ENCODE assay signal across 15 mouse cellular contexts in genomic region chr17:7382711-7383110, GRCm38 (mm10). TPM values are rescaled to one million over a fixed set of nuclear protein-coding genes. Genes with fewer than 3 reads are reported as not detected.
"Had no signal": no experiment of that assay in that cellular context is flagged by ENCODE, and none has a peak within 500 bp of the region (broad histone marks: within the 10 kb centered on the region; RNA-seq: fewer than 3 reads in every experiment).

No protein-coding gene starts in this region.

RNA-seq across cellular contexts. Expression of gene Unc93a2, which starts 2.6 kb away (rescaled TPM):
- polyA plus RNA-seq: lung, embryonic 14.5 days; lung, embryonic 16.5 days; midbrain, embryonic 10.5 days; midbrain, embryonic 12.5 days; midbrain, embryonic 14.5 days; midbrain, embryonic 16.5 days; myocyte; neural tube, embryonic 11.5 days; neural tube, embryonic 13.5 days; spleen, adult 2 months; stomach, embryonic 15.5 days had no signal

RNA-seq across cellular contexts. Expression of gene Gm49630, which starts 10.9 kb away (rescaled TPM):
- polyA plus RNA-seq: lung, embryonic 14.5 days; lung, embryonic 16.5 days; midbrain, embryonic 10.5 days; midbrain, embryonic 12.5 days; midbrain, embryonic 14.5 days; midbrain, embryonic 16.5 days; myocyte; neural tube, embryonic 11.5 days; neural tube, embryonic 13.5 days; neural tube, embryonic 15.5 days; spleen, adult 2 months; stomach, embryonic 15.5 days; stomach, postnatal 0 days; thymus, adult 2 months; urinary bladder, adult 2 months had no signal

RNA-seq across cellular contexts. Expression of gene Ttll2, which starts 30.2 kb away (rescaled TPM):
- polyA plus RNA-seq: lung, embryonic 14.5 days; lung, embryonic 16.5 days; midbrain, embryonic 10.5 days; midbrain, embryonic 12.5 days; midbrain, embryonic 14.5 days; midbrain, embryonic 16.5 days; myocyte; neural tube, embryonic 11.5 days; neural tube, embryonic 13.5 days; neural tube, embryonic 15.5 days; spleen, adult 2 months; stomach, embryonic 15.5 days; thymus, adult 2 months; urinary bladder, adult 2 months had no signal

RNA-seq across cellular contexts. Expression of gene Tcp10a, which starts 58.3 kb away (rescaled TPM):
- polyA plus RNA-seq: lung, embryonic 14.5 days; lung, embryonic 16.5 days; midbrain, embryonic 10.5 days; midbrain, embryonic 12.5 days; midbrain, embryonic 14.5 days; midbrain, embryonic 16.5 days; myocyte; neural tube, embryonic 11.5 days; neural tube, embryonic 15.5 days; spleen, adult 2 months; stomach, embryonic 15.5 days; stomach, postnatal 0 days; thymus, adult 2 months; urinary bladder, adult 2 months had no signal
